Mouse (Mus musculus): ENCODE results near the gene Kremen1.

- TF ChIP-seq EP300 (IDR thresholded peaks at IDR 0.05; ENCODE audit: low read depth) (no peak), CTCF (IDR thresholded peaks at IDR 0.05; ENCODE audit: low read depth) (no peak)
Measured at GRCm38 (mm10) chr11:5172861-5173260, 88.5 kb downstream of the Kremen1 start.
